Mouse (Mus musculus): ENCODE measurements at regions not wholly inside any gene's neighbourhood (a gene's known extent, or its start where the extent isn't known, plus 50 kb on each side); places are given as distances from the start of the nearest gene placed in this dataset.

DNA sequence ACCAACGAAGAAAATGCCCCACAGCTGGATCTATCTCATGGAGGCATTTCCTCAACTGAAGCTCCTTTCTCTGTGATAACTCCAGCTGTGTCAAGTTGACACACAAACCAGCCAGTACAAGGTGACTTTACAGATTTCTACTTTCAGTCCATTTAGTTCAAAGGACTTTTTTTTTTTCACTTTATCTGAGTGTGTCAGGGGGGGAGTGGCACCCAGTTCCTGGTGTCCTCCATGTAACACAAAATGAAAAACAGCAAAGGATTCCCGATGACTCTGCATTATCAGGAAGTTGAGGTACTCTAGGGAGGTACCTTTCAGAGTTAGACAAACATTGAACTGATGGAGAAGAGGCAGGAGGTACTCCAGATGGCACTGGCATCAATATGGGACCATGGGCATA, 87.4 kb downstream of the Il12a start:
- Histone ChIP-seq H3K36me3 (ENCODE audit: control insufficient read depth, insufficient read depth, low read length) (no peaks in the 10 kb centered on the region), H3K4me3 (ENCODE audit: low read depth, low read length) (no peak overlapping the region), H3K9ac (ENCODE audit: low read length) (no peak overlapping the region), H3K27me3 (replicated peaks; ENCODE audit: control insufficient read depth, insufficient read depth, low read length) (no peaks in the 10 kb centered on the region), H3K9me3 (ENCODE audit: control insufficient read depth, low read length) (no peaks in the 10 kb centered on the region), H3K27ac (ENCODE audit: low read depth) (no peak overlapping the region), H3K4me2 (ENCODE audit: low read length) (no peak overlapping the region), H3K4me1 (replicated peaks; ENCODE audit: control insufficient read depth, insufficient read depth, low read length) (0 out of 2 replicates have a peak, but pooled peaks cover 9% of the 10 kb centered on the region)
- no peak for ATAC-seq (replicated peaks; ENCODE audit: low FRiP score, low TSS enrichment, low read depth)
- WGBS: 76% methylated on average over 2 of the region's 2 CpGs
- peak; percentile 6 for DNase-seq (ENCODE audit: low spot score)

- H3K36me3 ChIP-seq (ENCODE audit: control insufficient read depth, insufficient read depth, low read length): no peaks in the 10 kb centered on the region
- no peaks in the 10 kb centered on the region for H3K9me3 ChIP-seq (ENCODE audit: control insufficient read depth, low read length)
- H3K4me1 ChIP-seq (replicated peaks; ENCODE audit: control insufficient read depth, insufficient read depth, low read length): 0 out of 2 replicates have a peak, but pooled peaks cover 9% of the 10 kb centered on the region
- H3K9ac ChIP-seq (ENCODE audit: low read length): no peak overlapping the region
- H3K4me3 ChIP-seq (ENCODE audit: low read depth, low read length): no peak overlapping the region
- no peak overlapping the region for H3K27ac ChIP-seq (ENCODE audit: low read depth)
- no peak overlapping the region for H3K4me2 ChIP-seq (ENCODE audit: low read length)
- DNase-seq (ENCODE audit: low spot score) (peak; percentile 16), ATAC-seq (replicated peaks; ENCODE audit: low FRiP score, low TSS enrichment, low read depth) (no peak)
- 84% methylated on average over 16 of the region's 16 CpGs for WGBS
- no peaks in the 10 kb centered on the region for H3K27me3 ChIP-seq (replicated peaks; ENCODE audit: control insufficient read depth, insufficient read depth, low read length)
Measured at GRCm38 (mm10) chr3:68778354-68779040, 88.1 kb downstream of the Il12a start.

- ATAC-seq (replicated peaks; ENCODE audit: low FRiP score, low TSS enrichment, low read depth) (no peak), DNase-seq (ENCODE audit: low spot score) (peak; percentile 51)
- Histone ChIP-seq H3K4me2 (ENCODE audit: low read length) (no peak overlapping the region), H3K27me3 (replicated peaks; ENCODE audit: control insufficient read depth, insufficient read depth, low read length) (no peaks in the 10 kb centered on the region), H3K9ac (ENCODE audit: low read length) (no peak overlapping the region), H3K9me3 (ENCODE audit: control insufficient read depth, low read length) (no peaks in the 10 kb centered on the region), H3K27ac (ENCODE audit: low read depth) (no peak overlapping the region), H3K36me3 (ENCODE audit: control insufficient read depth, insufficient read depth, low read length) (no peaks in the 10 kb centered on the region), H3K4me3 (ENCODE audit: low read depth, low read length) (no peak overlapping the region), H3K4me1 (replicated peaks; ENCODE audit: control insufficient read depth, insufficient read depth, low read length) (0 out of 2 replicates have a peak, but pooled peaks cover 9% of the 10 kb centered on the region)
- WGBS: 40% methylated on average over 7 of the region's 7 CpGs
Measured at GRCm38 (mm10) chr3:68780843-68781242, 88.5 kb upstream of the 1110032F04Rik start.

DNA sequence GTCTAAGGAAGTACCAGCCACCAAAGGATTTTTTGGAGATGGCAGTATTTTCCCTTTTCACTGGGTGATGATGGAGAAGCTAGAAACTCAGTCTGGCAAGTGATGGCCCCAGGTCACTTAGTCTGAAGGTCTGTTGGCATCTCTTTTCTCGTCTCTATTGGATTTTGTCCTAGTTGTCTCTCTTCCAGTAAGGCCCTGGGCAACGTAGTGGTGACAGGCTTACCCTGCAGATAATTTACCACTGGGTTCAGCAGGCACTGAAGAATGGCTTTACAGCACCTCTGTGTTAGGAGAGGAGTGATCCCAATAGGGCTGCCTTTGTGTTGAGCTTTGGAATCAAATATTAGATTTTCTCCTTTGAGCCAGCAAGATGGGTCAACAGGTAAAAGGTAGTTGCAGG, 87.9 kb upstream of the 1110032F04Rik start:
- WGBS: 54% methylated on average over 2 of the region's 2 CpGs
- Histone ChIP-seq H3K9ac (ENCODE audit: low read length) (no peak overlapping the region), H3K4me3 (ENCODE audit: low read depth, low read length) (no peak overlapping the region), H3K4me1 (replicated peaks; ENCODE audit: control insufficient read depth, insufficient read depth, low read length) (0 out of 2 replicates have a peak, but pooled peaks cover 9% of the 10 kb centered on the region), H3K27ac (ENCODE audit: low read depth) (no peak overlapping the region), H3K27me3 (replicated peaks; ENCODE audit: control insufficient read depth, insufficient read depth, low read length) (no peaks in the 10 kb centered on the region), H3K36me3 (ENCODE audit: control insufficient read depth, insufficient read depth, low read length) (no peaks in the 10 kb centered on the region), H3K4me2 (ENCODE audit: low read length) (no peak overlapping the region), H3K9me3 (ENCODE audit: control insufficient read depth, low read length) (no peaks in the 10 kb centered on the region)
- no peak for ATAC-seq (replicated peaks; ENCODE audit: low FRiP score, low TSS enrichment, low read depth)
- no peak for DNase-seq (ENCODE audit: low spot score)

DNA sequence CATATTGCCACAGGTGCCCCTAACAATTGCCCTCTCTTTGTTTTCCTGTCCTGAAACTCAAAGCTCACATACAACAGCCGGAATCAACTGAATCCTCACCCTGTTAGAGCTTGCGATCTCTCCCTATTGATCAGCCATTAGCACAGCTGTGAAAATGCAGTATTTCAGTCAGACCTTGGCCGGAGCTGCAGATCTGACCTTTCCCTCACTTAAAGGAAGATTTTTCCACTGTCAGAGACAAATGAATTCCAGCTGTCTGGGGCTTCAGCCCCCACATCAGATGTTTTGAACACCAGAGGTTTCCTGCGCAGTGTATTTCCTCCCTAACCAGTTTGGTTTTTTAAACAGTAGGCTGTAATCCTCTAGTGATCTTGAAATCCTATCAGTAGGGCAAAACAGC, 87.0 kb upstream of the 1110032F04Rik start:
- DNase-seq (ENCODE audit: low spot score) (peak; percentile 28), ATAC-seq (replicated peaks; ENCODE audit: low FRiP score, low TSS enrichment, low read depth) (no peak)
- WGBS: 43% methylated on average over 4 of the region's 4 CpGs
- no peaks in the 10 kb centered on the region for H3K9me3 ChIP-seq (ENCODE audit: control insufficient read depth, low read length)
- no peaks in the 10 kb centered on the region for H3K27me3 ChIP-seq (replicated peaks; ENCODE audit: control insufficient read depth, insufficient read depth, low read length)
- no peak overlapping the region for H3K4me2 ChIP-seq (ENCODE audit: low read length)
- no peak overlapping the region for H3K27ac ChIP-seq (ENCODE audit: low read depth)
- no peaks in the 10 kb centered on the region for H3K36me3 ChIP-seq (ENCODE audit: control insufficient read depth, insufficient read depth, low read length)
- H3K4me3 ChIP-seq (ENCODE audit: low read depth, low read length): no peak overlapping the region
- H3K4me1 ChIP-seq (replicated peaks; ENCODE audit: control insufficient read depth, insufficient read depth, low read length): 0 out of 2 replicates have a peak, but pooled peaks cover 9% of the 10 kb centered on the region
- no peak overlapping the region for H3K9ac ChIP-seq (ENCODE audit: low read length)

- 0 out of 2 replicates have a peak, but pooled peaks cover 9% of the 10 kb centered on the region for H3K4me1 ChIP-seq (replicated peaks; ENCODE audit: control insufficient read depth, insufficient read depth, low read length)
- H3K27ac ChIP-seq (ENCODE audit: low read depth): no peak overlapping the region
- H3K9ac ChIP-seq (ENCODE audit: low read length): no peak overlapping the region
- H3K4me3 ChIP-seq (ENCODE audit: low read depth, low read length): no peak overlapping the region
- H3K9me3 ChIP-seq (ENCODE audit: control insufficient read depth, low read length): no peaks in the 10 kb centered on the region
- no peak for ATAC-seq (replicated peaks; ENCODE audit: low FRiP score, low TSS enrichment, low read depth)
- peak; percentile 43 for DNase-seq (ENCODE audit: low spot score)
- 44% methylated on average over 7 of the region's 7 CpGs for WGBS
- H3K27me3 ChIP-seq (replicated peaks; ENCODE audit: control insufficient read depth, insufficient read depth, low read length): no peaks in the 10 kb centered on the region
- H3K36me3 ChIP-seq (ENCODE audit: control insufficient read depth, insufficient read depth, low read length): no peaks in the 10 kb centered on the region
- no peak overlapping the region for H3K4me2 ChIP-seq (ENCODE audit: low read length)
Measured at GRCm38 (mm10) chr3:68783666-68784416, 85.5 kb upstream of the 1110032F04Rik start.

DNA sequence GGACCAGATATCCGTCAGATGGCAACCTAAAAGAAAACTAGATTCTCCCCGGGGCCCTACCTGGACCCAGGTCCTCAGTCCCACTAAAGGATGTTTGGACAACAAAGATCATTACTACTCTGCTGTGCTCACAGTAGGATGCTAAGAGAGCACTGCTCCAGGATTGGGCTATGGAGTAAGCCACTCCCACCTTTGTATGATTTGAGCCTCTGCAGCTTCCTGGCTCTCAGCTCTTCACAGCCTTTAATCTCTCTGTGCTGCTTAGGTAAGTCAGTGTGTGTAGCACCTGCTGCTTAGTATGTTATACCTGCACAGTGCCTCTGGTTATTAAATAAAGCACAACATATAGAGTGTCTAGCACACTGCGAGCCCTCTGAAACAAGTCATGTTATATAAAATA, 82.6 kb upstream of the 1110032F04Rik start:
- no peak overlapping the region for H3K9ac ChIP-seq (ENCODE audit: low read length)
- no peak overlapping the region for H3K27ac ChIP-seq (ENCODE audit: low read depth)
- 0 out of 2 replicates have a peak, but pooled peaks cover 4% of the 10 kb centered on the region for H3K4me1 ChIP-seq (replicated peaks; ENCODE audit: control insufficient read depth, insufficient read depth, low read length)
- H3K36me3 ChIP-seq (ENCODE audit: control insufficient read depth, insufficient read depth, low read length): no peaks in the 10 kb centered on the region
- 0 out of 2 replicates have a peak, but pooled peaks cover 3% of the 10 kb centered on the region for H3K9me3 ChIP-seq (ENCODE audit: control insufficient read depth, low read length)
- ATAC-seq (replicated peaks; ENCODE audit: low FRiP score, low TSS enrichment, low read depth): no peak
- H3K27me3 ChIP-seq (replicated peaks; ENCODE audit: control insufficient read depth, insufficient read depth, low read length): no peaks in the 10 kb centered on the region
- WGBS: 82% methylated on average over 3 of the region's 3 CpGs
- H3K4me3 ChIP-seq (ENCODE audit: low read depth, low read length): no peak overlapping the region
- DNase-seq (ENCODE audit: low spot score): no peak
- H3K4me2 ChIP-seq (ENCODE audit: low read length): no peak overlapping the region

DNA sequence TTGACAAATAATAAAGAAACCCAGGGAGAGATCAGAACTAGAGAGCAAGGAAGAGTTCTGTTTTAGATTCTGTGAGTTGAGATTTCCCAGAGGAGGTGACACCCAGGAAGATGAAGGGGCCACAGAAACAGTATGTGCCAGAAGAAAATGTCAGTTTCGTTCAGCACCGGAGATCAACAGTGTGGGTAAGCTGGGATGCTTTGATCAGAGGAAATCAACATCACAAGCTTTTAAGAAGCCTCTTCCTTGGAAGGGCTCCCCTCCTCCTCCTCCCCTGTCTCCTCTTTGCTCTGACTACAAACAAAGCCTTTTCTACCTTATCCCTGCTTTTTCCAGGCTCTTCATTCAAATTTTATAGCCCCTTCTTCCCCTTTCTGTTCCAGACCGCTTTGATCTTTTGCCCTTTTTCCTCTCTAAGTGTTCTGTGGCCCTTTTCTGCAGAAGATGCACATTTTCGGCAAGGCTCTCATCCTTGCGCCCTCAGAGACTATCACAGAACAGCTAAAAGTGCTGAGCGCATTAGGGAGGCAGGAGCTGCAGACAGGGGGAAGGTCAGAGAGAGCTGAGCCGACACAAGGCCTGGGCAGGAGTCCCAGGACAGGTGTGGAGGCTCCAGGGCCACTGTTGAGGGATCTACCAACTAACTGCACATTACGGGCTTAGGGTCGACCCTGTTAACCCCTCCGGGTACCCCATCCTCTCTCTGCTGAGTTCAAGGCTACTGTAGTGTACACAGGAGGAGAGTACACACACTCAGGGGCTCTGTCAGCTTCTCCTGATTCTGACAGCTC, 81.8 kb upstream of the 1110032F04Rik start:
- H3K4me1 ChIP-seq (replicated peaks; ENCODE audit: control insufficient read depth, insufficient read depth, low read length): no peaks in the 10 kb centered on the region
- H3K4me2 ChIP-seq (ENCODE audit: low read length): no peak overlapping the region
- no peak for ATAC-seq (replicated peaks; ENCODE audit: low FRiP score, low TSS enrichment, low read depth)
- no peaks in the 10 kb centered on the region for H3K36me3 ChIP-seq (ENCODE audit: control insufficient read depth, insufficient read depth, low read length)
- no peak overlapping the region for H3K4me3 ChIP-seq (ENCODE audit: low read depth, low read length)
- WGBS: 48% methylated on average over 10 of the region's 10 CpGs
- no peak overlapping the region for H3K27ac ChIP-seq (ENCODE audit: low read depth)
- H3K9me3 ChIP-seq (ENCODE audit: control insufficient read depth, low read length): 0 out of 2 replicates have a peak, but pooled peaks cover 3% of the 10 kb centered on the region
- no peaks in the 10 kb centered on the region for H3K27me3 ChIP-seq (replicated peaks; ENCODE audit: control insufficient read depth, insufficient read depth, low read length)
- no peak for DNase-seq (ENCODE audit: low spot score)
- H3K9ac ChIP-seq (ENCODE audit: low read length): no peak overlapping the region
